Mouse (Mus musculus): ENCODE results near the gene Arpc3. TPM values are rescaled to one million over a fixed set of nuclear protein-coding genes. Genes with fewer than 3 reads are reported as not detected.

Arpc3 gene
- polyA plus RNA-seq, 1 experiment from 2014 or later = 49.9 TPM

- no peak overlapping the region for H3K4me3 ChIP-seq (ENCODE audit: low read depth, low read length)
- H3K9me3 ChIP-seq (ENCODE audit: control insufficient read depth, low read depth, low read length) = no peaks in the 10 kb centered on the region
- H3K27ac ChIP-seq (ENCODE audit: low read length) = no peak overlapping the region
- no peaks in the 10 kb centered on the region for H3K27me3 ChIP-seq (ENCODE audit: control insufficient read depth, insufficient read depth, low read length)
- H3K4me1 ChIP-seq (ENCODE audit: control insufficient read depth, insufficient read depth, low read length) = no peaks in the 10 kb centered on the region
- WGBS = 87% methylated on average over 11 of the region's 11 CpGs
- no peak for ATAC-seq (ENCODE audit: insufficient number of reproducible peaks, insufficient read depth, low FRiP score, low read depth)
- H3K4me2 ChIP-seq (replicated peaks; ENCODE audit: low read depth, low read length) = no peak overlapping the region
- peaks cover 99% of the 10 kb centered on the region for H3K36me3 ChIP-seq (ENCODE audit: control insufficient read depth, insufficient read depth, low read length)
- no peak overlapping the region for H3K9ac ChIP-seq (replicated peaks; ENCODE audit: low read depth, low read length)
These were observed 69.0 kb downstream of the Arpc3 start for GRCm38 (mm10) chr5:122460656-122461055.

GRCm38 (mm10) chr5:122461431-122461830, 69.8 kb downstream of the Arpc3 start:
- WGBS = 79% methylated on average over 9 of the region's 9 CpGs
- no peaks in the 10 kb centered on the region for H3K9me3 ChIP-seq (ENCODE audit: control insufficient read depth, low read depth, low read length)
- no peak overlapping the region for H3K4me3 ChIP-seq (ENCODE audit: low read depth, low read length)
- H3K36me3 ChIP-seq (ENCODE audit: control insufficient read depth, insufficient read depth, low read length) = peaks cover 99% of the 10 kb centered on the region
- H3K4me1 ChIP-seq (ENCODE audit: control insufficient read depth, insufficient read depth, low read length) = no peaks in the 10 kb centered on the region
- no peak overlapping the region for H3K4me2 ChIP-seq (replicated peaks; ENCODE audit: low read depth, low read length)
- no peak for ATAC-seq (ENCODE audit: insufficient number of reproducible peaks, insufficient read depth, low FRiP score, low read depth)
- no peaks in the 10 kb centered on the region for H3K27me3 ChIP-seq (ENCODE audit: control insufficient read depth, insufficient read depth, low read length)
- H3K9ac ChIP-seq (replicated peaks; ENCODE audit: low read depth, low read length) = no peak overlapping the region
- H3K27ac ChIP-seq (ENCODE audit: low read length) = no peak overlapping the region

Other genes starting within 250 kb of the Arpc3 start
- 221 and 234 TPM in 2 replicates for gene Ppp1cc, start 233.6 kb upstream of the Arpc3 start, polyA plus RNA-seq (2014; fragmentation: Nextera tagmentation; extraction: Ambion mirVana)
- gene Hvcn1, start 185.1 kb upstream of the Arpc3 start, polyA plus RNA-seq (2014; fragmentation: Nextera tagmentation; extraction: Ambion mirVana) = 6.2 and 6.3 TPM in 2 replicates
- gene Tctn1, start 127.4 kb upstream of the Arpc3 start, polyA plus RNA-seq (2014; fragmentation: Nextera tagmentation; extraction: Ambion mirVana) = 6.5 and 8.2 TPM in 2 replicates
- gene Pptc7, start 107.5 kb upstream of the Arpc3 start, polyA plus RNA-seq (2014; fragmentation: Nextera tagmentation; extraction: Ambion mirVana) = 11.3 and 11.8 TPM in 2 replicates
- 13.0 and 15.3 TPM in 2 replicates for gene Rad9b, start 37.6 kb upstream of the Arpc3 start, polyA plus RNA-seq (2014; fragmentation: Nextera tagmentation; extraction: Ambion mirVana)
- gene Vps29, start 37.5 kb upstream of the Arpc3 start, polyA plus RNA-seq (2014; fragmentation: Nextera tagmentation; extraction: Ambion mirVana) = 209 and 221 TPM in 2 replicates
- 65.7 and 67.0 TPM in 2 replicates for gene Gpn3, start 20.0 kb upstream of the Arpc3 start, polyA plus RNA-seq (2014; fragmentation: Nextera tagmentation; extraction: Ambion mirVana)
- gene Fam216a, start 19.5 kb upstream of the Arpc3 start, polyA plus RNA-seq (2014; fragmentation: Nextera tagmentation; extraction: Ambion mirVana) = 62.9 and 64.7 TPM in 2 replicates
- gene Anapc7, start 29.8 kb downstream of the Arpc3 start, polyA plus RNA-seq (2014; fragmentation: Nextera tagmentation; extraction: Ambion mirVana) = 23.3 and 29.4 TPM in 2 replicates
- 36.7 and 40.0 TPM in 2 replicates for gene Atp2a2, start 110.3 kb downstream of the Arpc3 start, polyA plus RNA-seq (2014; fragmentation: Nextera tagmentation; extraction: Ambion mirVana)
- 49.9 and 50.8 TPM in 2 replicates for gene Ift81, start 222.6 kb downstream of the Arpc3 start, polyA plus RNA-seq (2014; fragmentation: Nextera tagmentation; extraction: Ambion mirVana)

Measured in stomach, embryonic 14.5 days (tissue).